Mouse (Mus musculus): ENCODE results near the gene Rnf223. TPM values are rescaled to one million over a fixed set of nuclear protein-coding genes. Genes with fewer than 3 reads are reported as not detected.
"Not testable (repeated sequence)": the region's sequence is repeated elsewhere in the genome, so short reads cannot be mapped to it uniquely, and the experiment has no call there.

The Rnf223 gene
- polyA plus RNA-seq, 1 experiment: 2.1 TPM

DNA sequence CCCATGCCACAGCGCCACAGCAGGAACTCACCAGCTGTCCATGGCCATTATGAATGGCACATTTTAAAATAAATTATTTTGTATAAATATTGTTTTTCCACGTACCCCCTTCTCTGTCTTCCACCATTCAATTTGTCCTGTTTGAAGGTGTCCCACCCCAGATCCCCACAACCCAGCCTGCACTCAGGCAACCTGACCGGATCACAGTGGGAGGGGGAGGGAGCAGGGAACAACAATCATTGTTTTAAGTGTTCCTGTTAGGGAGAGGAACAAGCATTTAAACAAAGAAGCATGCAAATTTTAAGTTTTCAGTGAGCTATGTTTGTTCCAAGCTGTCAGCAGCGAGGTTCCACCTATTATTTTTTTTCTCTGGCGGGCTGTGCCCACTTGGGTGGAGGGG lies 3.0 kb downstream of the Rnf223 start:
- no peak for DNase-seq
- no peak overlapping the region for H3K27ac ChIP-seq (ENCODE audit: insufficient read depth, low read length)
- no peak overlapping the region for H3K4me3 ChIP-seq (replicated peaks; ENCODE audit: insufficient read depth, low read depth, low read length)
- H3K4me1 ChIP-seq (ENCODE audit: control insufficient read depth, insufficient read depth, low read length): no peaks in the 10 kb centered on the region
- TF ChIP-seq POLR2A (IDR thresholded peaks at IDR 0.05; ENCODE audit: borderline replicate concordance, insufficient read depth, low read length) (no peak), CTCF (IDR thresholded peaks at IDR 0.05; ENCODE audit: borderline replicate concordance, insufficient read depth, low read depth, low read length) (no peak)
- WGBS: 52% methylated on average over 5 of the region's 5 CpGs
- no peaks in the 10 kb centered on the region for H3K27me3 ChIP-seq (ENCODE audit: control insufficient read depth, insufficient read depth, low read length)

DNA sequence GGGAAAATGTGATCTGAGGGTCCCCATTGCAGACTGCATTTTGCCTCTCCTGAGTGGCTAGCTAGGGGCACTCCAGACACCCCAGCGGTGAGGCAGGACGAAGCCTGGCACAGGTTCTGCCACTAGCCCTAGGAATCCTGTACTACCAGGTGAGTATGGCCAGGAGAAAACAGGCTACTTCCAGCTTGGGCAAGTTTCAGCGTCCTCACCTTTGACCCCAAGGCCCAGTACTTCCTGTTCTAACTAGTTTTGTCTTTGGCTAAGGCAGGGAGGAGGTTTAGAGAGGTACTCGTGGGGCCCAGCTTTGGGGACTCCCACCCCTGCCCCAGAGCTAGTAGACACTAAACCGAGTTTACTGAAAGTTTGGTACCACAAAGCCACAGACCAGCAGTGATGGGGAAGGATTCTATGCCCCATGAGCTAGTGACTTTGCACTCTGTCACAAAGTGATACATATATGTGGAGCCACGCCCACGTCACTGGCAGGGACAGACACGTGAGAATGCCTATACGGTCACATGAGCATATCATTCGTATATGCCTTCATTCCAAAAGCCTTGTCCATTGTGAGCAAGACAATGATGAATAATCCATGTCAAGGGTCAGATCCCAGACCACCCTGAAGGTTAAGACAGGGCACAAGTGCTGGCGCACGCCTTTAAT lies 3.8 kb downstream of the Rnf223 start:
- Histone ChIP-seq H3K27me3 (ENCODE audit: control insufficient read depth, insufficient read depth, low read length) (no peaks in the 10 kb centered on the region), H3K4me3 (replicated peaks; ENCODE audit: insufficient read depth, low read depth, low read length) (no peak overlapping the region), H3K4me1 (ENCODE audit: control insufficient read depth, insufficient read depth, low read length) (no peaks in the 10 kb centered on the region), H3K27ac (ENCODE audit: insufficient read depth, low read length) (no peak overlapping the region)
- 83% methylated on average over 12 of the region's 12 CpGs for WGBS
- no peak for DNase-seq
- TF ChIP-seq POLR2A (IDR thresholded peaks at IDR 0.05; ENCODE audit: borderline replicate concordance, insufficient read depth, low read length) (no peak), CTCF (IDR thresholded peaks at IDR 0.05; ENCODE audit: borderline replicate concordance, insufficient read depth, low read depth, low read length) (no peak)

DNA sequence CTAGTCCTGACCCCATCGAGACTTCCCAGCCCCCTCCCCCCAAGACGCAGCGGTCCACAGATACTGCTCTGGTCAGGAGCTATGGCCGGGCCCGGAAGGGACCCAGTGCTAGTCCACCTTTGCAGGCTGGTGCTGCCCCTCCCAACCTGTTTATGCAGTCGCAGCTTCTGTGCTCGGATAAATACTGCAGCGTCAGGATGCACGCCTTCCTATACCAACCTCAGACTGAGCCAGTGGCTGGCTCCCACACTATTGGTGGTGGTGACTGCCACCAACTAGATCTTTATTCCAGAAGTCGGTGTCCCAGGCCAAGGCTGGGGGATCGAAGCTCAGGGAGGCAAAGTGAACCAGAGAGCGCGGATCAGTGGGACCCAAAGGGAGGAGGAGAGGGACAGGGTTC lies 4.8 kb downstream of the Rnf223 start:
- H3K27me3 ChIP-seq (ENCODE audit: control insufficient read depth, insufficient read depth, low read length): no peaks in the 10 kb centered on the region
- H3K4me1 ChIP-seq (ENCODE audit: control insufficient read depth, insufficient read depth, low read length): no peaks in the 10 kb centered on the region
- no peak for DNase-seq
- H3K4me3 ChIP-seq (replicated peaks; ENCODE audit: insufficient read depth, low read depth, low read length): no peak overlapping the region
- WGBS: 74% methylated on average over 13 of the region's 13 CpGs
- H3K27ac ChIP-seq (ENCODE audit: insufficient read depth, low read length): no peak overlapping the region
- TF ChIP-seq POLR2A (IDR thresholded peaks at IDR 0.05; ENCODE audit: borderline replicate concordance, insufficient read depth, low read length) (no peak), CTCF (IDR thresholded peaks at IDR 0.05; ENCODE audit: borderline replicate concordance, insufficient read depth, low read depth, low read length) (no peak)

DNA sequence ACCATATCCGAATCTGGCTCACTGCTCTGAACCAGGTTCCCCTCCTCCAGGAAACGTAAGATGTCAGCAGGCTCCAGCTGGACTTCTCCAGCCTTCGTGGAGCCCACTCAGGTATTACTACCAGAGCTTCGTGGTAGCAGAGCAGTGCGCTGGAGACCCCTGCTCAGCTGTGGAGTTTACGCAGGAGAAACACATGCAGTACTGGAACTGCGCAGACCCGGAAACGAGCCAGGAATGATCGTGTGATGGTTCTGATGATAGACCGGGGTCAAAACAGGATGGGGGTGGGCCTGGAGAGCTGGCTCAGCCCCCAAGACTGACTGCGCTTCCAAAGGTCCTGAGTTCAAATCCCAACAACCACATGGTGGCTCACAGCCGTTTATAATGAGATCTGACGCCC lies 5.5 kb downstream of the Rnf223 start:
- Histone ChIP-seq H3K27ac (ENCODE audit: insufficient read depth, low read length) (no peak overlapping the region), H3K4me3 (replicated peaks; ENCODE audit: insufficient read depth, low read depth, low read length) (no peak overlapping the region), H3K4me1 (ENCODE audit: control insufficient read depth, insufficient read depth, low read length) (no peaks in the 10 kb centered on the region), H3K27me3 (ENCODE audit: control insufficient read depth, insufficient read depth, low read length) (no peaks in the 10 kb centered on the region)
- TF ChIP-seq CTCF (IDR thresholded peaks at IDR 0.05; ENCODE audit: borderline replicate concordance, insufficient read depth, low read depth, low read length) (no peak), POLR2A (IDR thresholded peaks at IDR 0.05; ENCODE audit: borderline replicate concordance, insufficient read depth, low read length) (no peak)
- no peak for DNase-seq
- 92% methylated on average over 14 of the region's 14 CpGs for WGBS

DNA sequence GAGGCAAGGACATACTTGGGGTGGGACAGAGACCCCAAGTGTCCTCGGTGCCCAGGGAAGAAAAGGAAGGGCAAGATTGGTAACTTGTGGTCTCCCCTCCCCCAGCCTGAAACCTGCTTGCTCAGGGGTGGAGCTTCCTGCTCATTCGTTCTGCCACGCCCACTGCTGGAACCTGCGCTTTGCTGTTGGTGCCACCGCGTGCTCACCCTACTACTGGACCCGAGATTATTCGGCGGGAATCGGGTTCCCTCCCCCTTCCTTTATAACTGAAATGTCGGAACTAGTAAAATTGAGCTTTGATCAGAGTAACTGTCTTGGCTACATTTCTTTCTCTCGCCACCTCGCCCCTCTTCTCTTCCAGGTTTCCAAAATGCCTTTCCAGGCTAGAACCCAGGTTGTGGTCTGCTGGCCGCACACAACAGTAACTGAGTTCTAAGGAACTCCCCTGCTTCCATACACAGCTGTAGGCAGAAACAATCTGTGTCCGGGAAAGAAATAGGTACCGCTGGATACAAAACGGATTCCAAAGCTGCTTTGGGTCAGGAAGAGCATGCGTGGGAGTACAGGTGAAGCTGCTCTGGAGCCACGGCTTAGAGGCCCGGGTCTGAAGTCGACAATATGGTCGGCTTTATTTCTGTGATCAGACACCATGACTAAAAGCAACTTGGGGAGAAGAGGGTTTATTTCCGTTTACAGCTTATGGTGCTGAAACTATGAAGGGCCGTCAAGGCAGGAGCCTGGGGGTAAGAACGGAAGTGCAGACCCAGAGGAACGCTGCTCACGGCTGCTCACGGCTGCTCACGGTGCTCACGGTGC lies 6.2 kb downstream of the Rnf223 start:
- no peaks in the 10 kb centered on the region for H3K27me3 ChIP-seq (ENCODE audit: control insufficient read depth, insufficient read depth, low read length)
- no peak overlapping the region for H3K27ac ChIP-seq (ENCODE audit: insufficient read depth, low read length)
- no peak overlapping the region for H3K4me3 ChIP-seq (replicated peaks; ENCODE audit: insufficient read depth, low read depth, low read length)
- no peak for TF ChIP-seq CTCF (IDR thresholded peaks at IDR 0.05; ENCODE audit: borderline replicate concordance, insufficient read depth, low read depth, low read length)
- TF ChIP-seq POLR2A (IDR thresholded peaks at IDR 0.05; ENCODE audit: borderline replicate concordance, insufficient read depth, low read length): no peak
- no peak for DNase-seq
- 94% methylated on average over 30 of the region's 30 CpGs for WGBS
- no peaks in the 10 kb centered on the region for H3K4me1 ChIP-seq (ENCODE audit: control insufficient read depth, insufficient read depth, low read length)

DNA sequence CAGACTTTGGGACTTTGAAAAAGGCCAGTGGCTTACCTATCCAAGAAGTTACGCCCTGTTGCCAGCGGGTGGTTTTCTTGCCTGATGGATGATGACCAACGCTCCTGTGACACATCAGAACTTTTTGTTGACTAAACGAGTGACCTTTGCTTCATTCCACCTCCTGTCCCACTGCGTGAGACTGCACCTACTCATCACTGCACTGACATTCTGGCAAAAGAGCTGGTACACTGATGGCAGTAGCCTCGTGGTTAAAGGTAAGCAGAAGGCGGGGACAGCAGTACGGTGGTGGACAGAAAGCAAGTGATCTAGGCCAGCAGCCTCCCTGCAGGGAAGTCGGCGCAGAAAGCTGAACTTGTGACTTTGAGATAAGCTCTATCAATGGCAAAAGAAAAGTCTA lies 20.6 kb downstream of the Rnf223 start:
- DNase-seq: not testable (repeated sequence)

DNA sequence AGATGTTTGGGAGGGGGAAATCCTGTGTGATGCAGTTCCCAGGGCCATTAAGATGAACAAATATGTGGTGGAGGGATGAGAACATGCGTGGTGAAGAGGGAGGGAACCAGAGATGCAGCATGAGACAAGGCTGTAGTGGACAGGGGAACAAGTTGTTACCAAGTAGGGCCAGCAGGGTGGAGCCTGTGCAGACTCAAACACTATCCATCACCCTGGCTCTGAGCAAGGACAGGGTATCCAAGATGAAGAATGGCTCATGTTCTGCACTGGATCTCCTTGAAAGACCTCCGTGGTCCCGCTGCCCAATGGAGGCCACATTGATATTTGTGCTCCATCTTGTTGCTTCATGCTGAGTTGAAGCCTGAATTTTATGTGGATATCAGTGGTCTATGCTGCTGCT lies 24.5 kb downstream of the Rnf223 start:
- WGBS: 94% methylated on average over 3 of the region's 3 CpGs
- Histone ChIP-seq H3K4me3 (replicated peaks; ENCODE audit: insufficient read depth, low read depth, low read length) (no peak overlapping the region), H3K27ac (ENCODE audit: insufficient read depth, low read length) (no peak overlapping the region), H3K4me1 (ENCODE audit: control insufficient read depth, insufficient read depth, low read length) (no peaks in the 10 kb centered on the region), H3K27me3 (ENCODE audit: control insufficient read depth, insufficient read depth, low read length) (no peaks in the 10 kb centered on the region)
- TF ChIP-seq POLR2A (IDR thresholded peaks at IDR 0.05; ENCODE audit: borderline replicate concordance, insufficient read depth, low read length) (no peak), CTCF (IDR thresholded peaks at IDR 0.05; ENCODE audit: borderline replicate concordance, insufficient read depth, low read depth, low read length) (no peak)
- DNase-seq: no peak

More for the DNA sequence above, 20.6 kb downstream of the Rnf223 start:
- WGBS: 86% methylated on average over 10 of the region's 10 CpGs
- H3K4me3 ChIP-seq (replicated peaks; ENCODE audit: insufficient read depth, low read depth, low read length); H3K4me1 ChIP-seq (ENCODE audit: control insufficient read depth, insufficient read depth, low read length); H3K27me3 ChIP-seq (ENCODE audit: control insufficient read depth, insufficient read depth, low read length); H3K27ac ChIP-seq (ENCODE audit: insufficient read depth, low read length): not testable (repeated sequence)

DNA sequence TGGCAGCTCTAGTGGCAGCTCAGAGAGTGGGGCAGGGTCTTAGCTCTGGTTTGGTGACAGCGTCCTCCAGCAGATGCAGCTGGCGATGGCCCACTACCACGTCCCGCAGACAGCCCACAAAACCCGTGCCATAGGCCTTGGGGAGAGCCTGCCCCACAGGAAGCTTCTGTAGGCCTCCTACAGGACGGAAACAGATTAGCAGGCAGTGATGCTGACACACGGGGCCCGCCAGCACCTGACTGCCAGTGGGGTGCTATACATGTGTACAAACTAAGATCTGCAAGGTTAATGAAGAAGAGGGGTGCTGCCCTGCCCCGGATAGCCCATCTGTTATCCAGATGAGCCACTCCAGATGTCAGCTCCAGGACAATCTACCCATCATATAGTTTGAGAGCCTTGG lies 36.2 kb downstream of the Rnf223 start:
- no peak for TF ChIP-seq POLR2A (IDR thresholded peaks at IDR 0.05; ENCODE audit: borderline replicate concordance, insufficient read depth, low read length)
- TF ChIP-seq CTCF (IDR thresholded peaks at IDR 0.05; ENCODE audit: borderline replicate concordance, insufficient read depth, low read depth, low read length): no peak
- DNase-seq: no peak
- Histone ChIP-seq H3K4me3 (replicated peaks; ENCODE audit: insufficient read depth, low read depth, low read length) (no peak overlapping the region), H3K27ac (ENCODE audit: insufficient read depth, low read length) (no peak overlapping the region), H3K4me1 (ENCODE audit: control insufficient read depth, insufficient read depth, low read length) (no peaks in the 10 kb centered on the region), H3K27me3 (ENCODE audit: control insufficient read depth, insufficient read depth, low read length) (no peaks in the 10 kb centered on the region)
- 72% methylated on average over 9 of the region's 9 CpGs for WGBS

Data from cerebellum, adult 2 months (tissue).